Mouse (Mus musculus): Measurements from ENCODE around the gene Serpinb13. TPM values are rescaled to one million over a fixed set of nuclear protein-coding genes. Genes with fewer than 3 reads are reported as not detected.

The Serpinb13 gene
- polyA plus RNA-seq (2012; rRNA removed), result not detected in 2 replicates

GRCm38 (mm10) chr1:106980684-106981083, at the start of gene Serpinb13:
Serpinb13 (plus strand) TSS chr1:106980984.
- no peak for DNase-seq (ENCODE audit: extremely low spot score in 1 of 2, low spot score in 1 of 2)

GRCm38 (mm10) chr1:106931954-106932353, 48.8 kb upstream of the Serpinb13 start:
- no peak for DNase-seq (ENCODE audit: extremely low spot score in 1 of 2, low spot score in 1 of 2)

GRCm38 (mm10) chr1:106933658-106934057, 47.1 kb upstream of the Serpinb13 start:
- no peak for DNase-seq (ENCODE audit: extremely low spot score in 1 of 2, low spot score in 1 of 2)

- DNase-seq (ENCODE audit: extremely low spot score in 1 of 2, low spot score in 1 of 2), result no peak
These were observed 46.5 kb upstream of the Serpinb13 start, which contains the start of gene Serpinb12 for GRCm38 (mm10) chr1:106934265-106934664. Serpinb12 (plus strand) TSS chr1:106934449.

GRCm38 (mm10) chr1:106947217-106947616, 33.6 kb upstream of the Serpinb13 start:
- DNase-seq (ENCODE audit: extremely low spot score in 1 of 2, low spot score in 1 of 2), result no peak

- no peak for DNase-seq (ENCODE audit: extremely low spot score in 1 of 2, low spot score in 1 of 2)
These were observed 20.8 kb upstream of the Serpinb13 start for GRCm38 (mm10) chr1:106959981-106960380.

GRCm38 (mm10) chr1:106961023-106961422, 19.8 kb upstream of the Serpinb13 start:
- DNase-seq (ENCODE audit: extremely low spot score in 1 of 2, low spot score in 1 of 2), result peak in 1 of 2 experiments; percentile 22

- DNase-seq (ENCODE audit: extremely low spot score in 1 of 2, low spot score in 1 of 2), result no peak
These were observed 2.3 kb downstream of the Serpinb13 start for GRCm38 (mm10) chr1:106983092-106983491.

GRCm38 (mm10) chr1:106983865-106984264, 3.1 kb downstream of the Serpinb13 start:
- DNase-seq (ENCODE audit: extremely low spot score in 1 of 2, low spot score in 1 of 2), result no peak

GRCm38 (mm10) chr1:107000424-107000823, 19.6 kb downstream of the Serpinb13 start:
- no peak for DNase-seq (ENCODE audit: extremely low spot score in 1 of 2, low spot score in 1 of 2)

GRCm38 (mm10) chr1:107001754-107002153, 21.0 kb downstream of the Serpinb13 start:
- no peak for DNase-seq (ENCODE audit: extremely low spot score in 1 of 2, low spot score in 1 of 2)

- no peak for DNase-seq (ENCODE audit: extremely low spot score in 1 of 2, low spot score in 1 of 2)
These were observed 25.5 kb downstream of the Serpinb13 start for GRCm38 (mm10) chr1:107006316-107006715.

GRCm38 (mm10) chr1:107014530-107014929, 33.7 kb downstream of the Serpinb13 start:
- peak in 1 of 2 experiments; percentile 65 for DNase-seq (ENCODE audit: extremely low spot score in 1 of 2, low spot score in 1 of 2)

GRCm38 (mm10) chr1:107015210-107015609, 34.4 kb downstream of the Serpinb13 start:
- DNase-seq (ENCODE audit: extremely low spot score in 1 of 2, low spot score in 1 of 2), result no peak

GRCm38 (mm10) chr1:107025886-107026285, 45.1 kb downstream of the Serpinb13 start:
- DNase-seq (ENCODE audit: extremely low spot score in 1 of 2, low spot score in 1 of 2), result no peak

- DNase-seq (ENCODE audit: extremely low spot score in 1 of 2, low spot score in 1 of 2), result peak; percentile 19 to 54
These were observed 53.5 kb downstream of the Serpinb13 start for GRCm38 (mm10) chr1:107034236-107034635.

Other genes starting within 250 kb of the Serpinb13 start
- gene Kdsr, start 221.3 kb upstream of the Serpinb13 start, polyA plus RNA-seq (2012; rRNA removed), result 17.4 and 21.4 TPM in 2 replicates
- 25.5 and 28.2 TPM in 2 replicates for gene Vps4b, start 184.3 kb upstream of the Serpinb13 start, polyA plus RNA-seq (2012; rRNA removed)
- 0.10 and 0.19 TPM in 2 replicates for gene Serpinb5, start 119.8 kb upstream of the Serpinb13 start, polyA plus RNA-seq (2012; rRNA removed)
- 0.06 TPM in 1 of 2 replicates, not detected in the other for gene Serpinb12, start 46.5 kb upstream of the Serpinb13 start, polyA plus RNA-seq (2012; rRNA removed)
- not detected in 2 replicates for gene Serpinb3a, start 71.3 kb downstream of the Serpinb13 start, polyA plus RNA-seq (2012; rRNA removed)
- not detected in 2 replicates for gene Serpinb3d, start 102.5 kb downstream of the Serpinb13 start, polyA plus RNA-seq (2012; rRNA removed)

Data from frontal cortex, adult 2 months (tissue).